Mouse (Mus musculus) hindbrain, embryonic 11.5 days (tissue): ENCODE measurements around the gene Pard3b. TPM values are rescaled to one million over a fixed set of nuclear protein-coding genes. Genes with fewer than 3 reads are reported as not detected.

ENCODE experiments used
- ATAC-seq: fragments of 200-750 bp; cut with Nextera tagmentation; 2 replicates; pipeline ENCODE4 v1.8.0; 2017; ENCODE audit warnings: mild to moderate bottlenecking, moderate TSS enrichment, moderate library complexity; ENCODE audit not compliant: low FRiP score
- DNase-seq: peaks from one replicate; pipeline ENCODE4 v3.0.0-alpha.2; 2015; ENCODE audit warnings: low spot score
- H3K27ac ChIP-seq: fragments of 300-500 bp; sonication (generic); 2 replicates; pipeline ENCODE4 v1.5.1; 2014; ENCODE audit warnings: mild to moderate bottlenecking, low read depth, low read length
- H3K27me3 ChIP-seq: fragments of 300-500 bp; sonication (generic); 2 replicates; pipeline ENCODE4 v1.6.1; 2014; ENCODE audit warnings: mild to moderate bottlenecking, low read length, moderate library complexity, mixed read lengths; ENCODE audit not compliant: control insufficient read depth, insufficient read depth
- H3K36me3 ChIP-seq: fragments of 300-500 bp; sonication (generic); 2 replicates; pipeline ENCODE4 v1.6.1; 2014; ENCODE audit warnings: mild to moderate bottlenecking, low read length, moderate library complexity, mixed read lengths; ENCODE audit not compliant: control insufficient read depth, insufficient read depth
- H3K4me1 ChIP-seq: fragments of 300-500 bp; sonication (generic); replicated peaks from 2 replicates; pipeline ENCODE4 v1.6.1; 2014; ENCODE audit warnings: low read length, mixed read lengths; ENCODE audit not compliant: control insufficient read depth, insufficient read depth
- H3K4me2 ChIP-seq: fragments of 300-500 bp; sonication (generic); replicated peaks from 2 replicates; pipeline ENCODE4 v1.6.1; 2014; ENCODE audit warnings: mild to moderate bottlenecking, low read depth, low read length
- H3K4me3 ChIP-seq: fragments of 300-500 bp; sonication (generic); 2 replicates; pipeline ENCODE4 v1.5.1; 2014; ENCODE audit warnings: low read depth, low read length
- H3K9ac ChIP-seq: fragments of 300-500 bp; sonication (generic); 2 replicates; pipeline ENCODE4 v1.6.1; 2014; ENCODE audit warnings: low read depth, low read length
- H3K9me3 ChIP-seq: fragments of 300-500 bp; sonication (generic); 2 replicates; pipeline ENCODE4 v1.6.1; 2016; ENCODE audit warnings: low read length; ENCODE audit not compliant: control insufficient read depth
- WGBS: fragments of 180-500 bp; shearing (Covaris S2); extraction: QIAGEN DNeasy Blood & Tissue Kit; methylation state at CpG from one replicate; pipeline ENCODE4 v1.1.7; 2014; 5-methylcytosine and 5-hydroxymethylcytosine counted together
- polyA plus RNA-seq: library from polyadenylated mRNA; unstranded; fragments of >200 nt; fragmentation: Nextera tagmentation; extraction: Ambion mirVana; gene quantifications from 2 replicates; pipeline ENCODE4 v1.2.1, GENCODE M21; 2014

The Pard3b gene
- polyA plus RNA-seq, 1 experiment from 2014 or later = 16.8 TPM

- Histone ChIP-seq H3K27me3 (no peaks in the 10 kb centered on the region), H3K9me3 (no peaks in the 10 kb centered on the region), H3K27ac (no peak overlapping the region), H3K4me3 (no peak overlapping the region), H3K4me2 (no peak overlapping the region), H3K4me1 (no peaks in the 10 kb centered on the region), H3K36me3 (no peaks in the 10 kb centered on the region), H3K9ac (no peak overlapping the region)
- WGBS = 21% methylated on average over 3 of the region's 3 CpGs
- ATAC-seq = no peak
- no peak for DNase-seq
These were observed 759.6 kb downstream of the Pard3b start for GRCm38 (mm10) chr1:62398261-62398660.

- Histone ChIP-seq H3K9ac (no peak overlapping the region), H3K27me3 (no peaks in the 10 kb centered on the region), H3K4me3 (no peak overlapping the region), H3K27ac (no peak overlapping the region), H3K4me1 (no peaks in the 10 kb centered on the region), H3K9me3 (no peaks in the 10 kb centered on the region), H3K36me3 (no peaks in the 10 kb centered on the region), H3K4me2 (no peak overlapping the region)
- ATAC-seq (no peak), DNase-seq (no peak)
- 78% methylated on average over 4 of the region's 4 CpGs for WGBS
These were observed 760.1 kb downstream of the Pard3b start for GRCm38 (mm10) chr1:62398738-62399137.

GRCm38 (mm10) chr1:62405061-62405460 is 766.4 kb downstream of the Pard3b start:
- no peaks in the 10 kb centered on the region for H3K4me1 ChIP-seq
- H3K4me2 ChIP-seq = no peak overlapping the region
- H3K9ac ChIP-seq = no peak overlapping the region
- H3K27ac ChIP-seq = no peak overlapping the region
- DNase-seq (no peak), ATAC-seq (no peak)
- no peaks in the 10 kb centered on the region for H3K36me3 ChIP-seq
- H3K9me3 ChIP-seq = no peaks in the 10 kb centered on the region
- H3K4me3 ChIP-seq = no peak overlapping the region
- WGBS = 57% methylated on average over 8 of the region's 8 CpGs
- H3K27me3 ChIP-seq = no peaks in the 10 kb centered on the region

- Histone ChIP-seq H3K9ac (no peak overlapping the region), H3K36me3 (no peaks in the 10 kb centered on the region), H3K27me3 (no peaks in the 10 kb centered on the region), H3K4me1 (no peaks in the 10 kb centered on the region), H3K4me3 (no peak overlapping the region), H3K27ac (no peak overlapping the region), H3K4me2 (no peak overlapping the region), H3K9me3 (no peaks in the 10 kb centered on the region)
- DNase-seq = no peak
- WGBS = 94% methylated on average over 2 of the region's 2 CpGs
- ATAC-seq = no peak
These were observed 772.7 kb downstream of the Pard3b start for GRCm38 (mm10) chr1:62411368-62411767.

GRCm38 (mm10) chr1:62412019-62412418 is 773.4 kb downstream of the Pard3b start:
- Histone ChIP-seq H3K27me3 (no peaks in the 10 kb centered on the region), H3K4me3 (no peak overlapping the region), H3K36me3 (no peaks in the 10 kb centered on the region), H3K4me1 (no peaks in the 10 kb centered on the region), H3K9me3 (no peaks in the 10 kb centered on the region), H3K4me2 (no peak overlapping the region), H3K9ac (no peak overlapping the region), H3K27ac (no peak overlapping the region)
- WGBS = 79% methylated on average over 4 of the region's 4 CpGs
- no peak for ATAC-seq
- no peak for DNase-seq

GRCm38 (mm10) chr1:62412988-62413387 is 774.4 kb downstream of the Pard3b start:
- H3K4me2 ChIP-seq = no peak overlapping the region
- no peaks in the 10 kb centered on the region for H3K9me3 ChIP-seq
- no peaks in the 10 kb centered on the region for H3K36me3 ChIP-seq
- no peaks in the 10 kb centered on the region for H3K27me3 ChIP-seq
- H3K4me1 ChIP-seq = no peaks in the 10 kb centered on the region
- no peak overlapping the region for H3K9ac ChIP-seq
- H3K27ac ChIP-seq = no peak overlapping the region
- 94% methylated on average over 3 of the region's 3 CpGs for WGBS
- DNase-seq (no peak), ATAC-seq (no peak)
- H3K4me3 ChIP-seq = no peak overlapping the region

GRCm38 (mm10) chr1:62414521-62414920 is 775.9 kb downstream of the Pard3b start:
- H3K27ac ChIP-seq = no peak overlapping the region
- no peak overlapping the region for H3K9ac ChIP-seq
- no peaks in the 10 kb centered on the region for H3K9me3 ChIP-seq
- no peak overlapping the region for H3K4me3 ChIP-seq
- ATAC-seq (no peak), DNase-seq (no peak)
- H3K4me2 ChIP-seq = no peak overlapping the region
- no peaks in the 10 kb centered on the region for H3K27me3 ChIP-seq
- no peaks in the 10 kb centered on the region for H3K4me1 ChIP-seq
- no peaks in the 10 kb centered on the region for H3K36me3 ChIP-seq
- 88% methylated on average over 6 of the region's 6 CpGs for WGBS

- Histone ChIP-seq H3K4me1 (no peaks in the 10 kb centered on the region), H3K4me3 (no peak overlapping the region), H3K9me3 (no peaks in the 10 kb centered on the region), H3K9ac (no peak overlapping the region), H3K27me3 (no peaks in the 10 kb centered on the region), H3K36me3 (no peaks in the 10 kb centered on the region), H3K27ac (no peak overlapping the region), H3K4me2 (no peak overlapping the region)
- WGBS = 84% methylated on average over 10 of the region's 10 CpGs
- ATAC-seq (no peak), DNase-seq (no peak)
These were observed 778.2 kb downstream of the Pard3b start for GRCm38 (mm10) chr1:62416627-62417374.

- no peak overlapping the region for H3K27ac ChIP-seq
- H3K4me1 ChIP-seq = no peaks in the 10 kb centered on the region
- H3K9ac ChIP-seq = no peak overlapping the region
- 82% methylated on average over 9 of the region's 10 CpGs for WGBS
- ATAC-seq (no peak), DNase-seq (no peak)
- no peak overlapping the region for H3K4me2 ChIP-seq
- H3K4me3 ChIP-seq = no peak overlapping the region
- H3K9me3 ChIP-seq = no peaks in the 10 kb centered on the region
- H3K27me3 ChIP-seq = no peaks in the 10 kb centered on the region
- H3K36me3 ChIP-seq = no peaks in the 10 kb centered on the region
These were observed 784.4 kb downstream of the Pard3b start for GRCm38 (mm10) chr1:62422896-62423650.
